Mouse (Mus musculus) heart, adult 2 months (tissue): ENCODE data around the gene Trim80. TPM values are rescaled to one million over a fixed set of nuclear protein-coding genes. Genes with fewer than 3 reads are reported as not detected.

Experiments used
- DNase-seq, 2 experiments: peaks; one replicate each; pipeline ENCODE4 v3.0.0; 2021
- H3K27ac ChIP-seq: fragments of 200-600 bp; 2 replicates; pipeline ENCODE4 v1.8.1; 2022
- H3K27me3 ChIP-seq: fragments of 200-500 bp; 2 replicates; pipeline ENCODE4 v1.6.1; 2012; ENCODE audit warnings: mild to moderate bottlenecking, low read length, inconsistent platforms, mixed read lengths; ENCODE audit not compliant: control insufficient read depth, insufficient read depth
- H3K36me3 ChIP-seq: fragments of 200-500 bp; 2 replicates; pipeline ENCODE4 v1.6.1; 2012; ENCODE audit warnings: low read length, inconsistent platforms; ENCODE audit not compliant: control insufficient read depth, insufficient read depth
- H3K4me1 ChIP-seq: fragments of 200-500 bp; 2 replicates; pipeline ENCODE4 v1.6.1; 2011; ENCODE audit warnings: low read length; ENCODE audit not compliant: control insufficient read depth, insufficient read depth
- H3K4me3 ChIP-seq: fragments of 200-600 bp; 2 replicates; pipeline ENCODE4 v1.8.1; 2022
- H3K79me2 ChIP-seq: fragments of 200-500 bp; replicated peaks from 2 replicates; pipeline ENCODE4 v1.6.1; 2012; ENCODE audit warnings: mild to moderate bottlenecking, inconsistent platforms, low read length, moderate library complexity, mixed read lengths; ENCODE audit not compliant: control insufficient read depth, insufficient read depth
- H3K9ac ChIP-seq: fragments of 200-500 bp; 2 replicates; pipeline ENCODE4 v1.6.1; 2012; ENCODE audit warnings: low read depth, mild to moderate bottlenecking, control low read depth, inconsistent platforms, low read length, mixed read lengths
- CTCF ChIP-seq: fragments of 200-600 bp; IDR thresholded peaks from 2 replicates; pipeline ENCODE4 v1.8.1; 2022; ENCODE audit warnings: antibody characterized with exemption, mild to moderate bottlenecking, moderate library complexity
- EP300 ChIP-seq: fragments of 200-500 bp; IDR thresholded peaks from 2 replicates; pipeline ENCODE4 v1.6.1; 2011; ENCODE audit warnings: low read depth, low read length, control low read depth; ENCODE audit not compliant: insufficient read depth
- POLR2A ChIP-seq: fragments of 200-500 bp; IDR thresholded peaks from 2 replicates; pipeline ENCODE4 v1.6.1; 2011; ENCODE audit warnings: mild to moderate bottlenecking, low read depth, low read length, control low read depth; ENCODE audit not compliant: insufficient read depth
- WGBS: fragments of 180-500 bp; shearing (Covaris S2); methylation state at CpG from one replicate; pipeline ENCODE4 v1.1.7; 2018; 5-methylcytosine and 5-hydroxymethylcytosine counted together
- intact Hi-C: fragments of 180-260 bp; cut with DNase I; formaldehyde crosslinking; loops from one replicate; pipeline ENCODE4 v1.15.1; 2025
- polyA plus RNA-seq: library from polyadenylated mRNA; depleted of rRNA; stranded (reverse); fragments of >200 nt; gene quantifications from 2 replicates; pipeline ENCODE4 v1.2.3, GENCODE M21; 2012
- total RNA-seq, 2 experiments: library from RNA; stranded (reverse); gene quantifications; 2 replicates each; pipeline ENCODE4 v1.2.3; 2021

Trim80 gene
- total and polyA plus RNA-seq, 3 experiments, result 0.13 to 0.33 TPM; not detected in 1

- H3K4me3 ChIP-seq, result no peak overlapping the region
- H3K4me1 ChIP-seq, result peaks cover 5% of the 10 kb centered on the region
- H3K9ac ChIP-seq, result no peak overlapping the region
- no peaks in the 10 kb centered on the region for H3K79me2 ChIP-seq
- no peaks in the 10 kb centered on the region for H3K27me3 ChIP-seq
- DNase-seq, result no peak
- TF ChIP-seq EP300 (no peak), CTCF (no peak), POLR2A (no peak)
- intact Hi-C loops, result no loop called here
- 43% methylated on average over 11 of the region's 11 CpGs for WGBS
- H3K27ac ChIP-seq, result no peak overlapping the region
- no peaks in the 10 kb centered on the region; the same call in 1 of the 2 replicates for H3K36me3 ChIP-seq
Observed at GRCm38 (mm10) chr11:115400630-115401391, 39.5 kb upstream of the Trim80 start.

GRCm38 (mm10) chr11:115403338-115404124, 36.8 kb upstream of the Trim80 start, which contains the start of gene Mrpl58:
Gene Mrpl58, plus strand, starts transcription at chr11:115403752.
- Histone ChIP-seq H3K9ac (peak within 1 kb of the TSS; percentile 92), H3K4me1 (peaks cover 5% of the 10 kb centered on the region), H3K27me3 (no peaks in the 10 kb centered on the region), H3K4me3 (peak within 1 kb of the TSS; percentile 91), H3K79me2 (no peaks in the 10 kb centered on the region), H3K36me3 (no peaks in the 10 kb centered on the region; the same call in 1 of the 2 replicates), H3K27ac (peak within 1 kb of the TSS; percentile 92)
- intact Hi-C loops, result loop anchor here (1.0 to 2.0 kb wide), 3 partner anchors 9 to 45 kb away; no protein-coding TSS in a partner anchor
- TF ChIP-seq POLR2A, result peak; percentile 77
- peak; percentile 32; the same call in 1 of the 2 replicates for TF ChIP-seq EP300
- TF ChIP-seq CTCF, result peak; percentile 19; the same call in 1 of the 2 replicates
- 3% methylated on average over 50 of the region's 50 CpGs for WGBS
- DNase-seq, result peak; percentile 92

DNA sequence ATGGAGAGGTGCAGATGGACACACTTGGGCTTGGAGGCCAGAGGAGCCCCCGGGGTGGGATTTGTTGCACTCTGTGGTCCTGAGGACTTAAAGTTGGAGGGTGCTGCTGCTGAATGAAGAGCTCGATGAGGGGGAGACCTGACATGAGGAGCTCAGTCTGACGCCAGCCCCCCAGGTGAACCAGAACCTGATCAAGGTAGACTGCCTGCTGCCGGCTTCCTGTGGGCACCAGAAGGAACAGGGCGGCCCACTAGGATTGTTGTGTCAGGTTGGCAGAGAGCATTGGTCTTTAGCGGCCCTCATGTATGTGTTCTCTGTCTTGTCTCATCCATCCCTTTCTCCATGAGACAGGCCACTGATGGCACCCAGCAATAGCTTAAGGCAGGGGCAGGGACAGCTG, 34.6 kb upstream of the Trim80 start:
- Histone ChIP-seq H3K4me1 (peaks cover 5% of the 10 kb centered on the region), H3K27me3 (no peaks in the 10 kb centered on the region), H3K9ac (no peak overlapping the region), H3K79me2 (no peaks in the 10 kb centered on the region), H3K36me3 (no peaks in the 10 kb centered on the region; the same call in 1 of the 2 replicates), H3K27ac (no peak overlapping the region), H3K4me3 (no peak overlapping the region)
- WGBS, result 96% methylated on average over 6 of the region's 6 CpGs
- intact Hi-C loops, result no loop called here
- no peak for DNase-seq
- TF ChIP-seq EP300 (no peak), POLR2A (no peak), CTCF (no peak)

DNA sequence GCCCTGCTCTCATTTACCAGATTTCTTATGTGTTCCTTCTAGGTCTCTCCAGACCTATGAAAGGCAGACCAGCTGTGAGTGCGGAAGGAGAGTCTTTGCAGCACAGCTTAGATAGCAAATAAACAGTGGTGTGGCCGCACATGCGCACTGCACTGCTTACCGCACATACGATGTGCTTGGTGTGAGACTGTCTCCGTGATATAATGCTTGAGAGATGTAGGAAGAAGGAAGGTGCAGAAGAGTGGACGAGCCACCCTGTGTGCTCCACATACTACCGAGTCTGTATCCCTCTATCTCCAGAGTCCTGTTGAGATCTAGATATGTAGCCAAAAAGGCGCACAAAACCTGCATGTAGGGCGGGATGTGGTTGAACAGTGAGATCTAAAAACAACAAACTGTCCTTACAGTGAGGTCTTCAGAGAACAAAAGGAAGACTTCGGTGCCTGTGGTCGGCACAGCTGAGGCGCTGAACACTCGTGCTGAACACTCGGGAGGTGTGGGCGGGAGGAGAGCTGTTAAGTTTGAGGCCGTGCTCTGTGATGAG, 33.4 kb upstream of the Trim80 start:
- no peaks in the 10 kb centered on the region for H3K27me3 ChIP-seq
- peaks cover 8% of the 10 kb centered on the region for H3K4me1 ChIP-seq
- TF ChIP-seq CTCF, result no peak
- TF ChIP-seq EP300, result no peak
- no peak for TF ChIP-seq POLR2A
- intact Hi-C loops, result no loop called here
- H3K36me3 ChIP-seq, result no peaks in the 10 kb centered on the region; the same call in 1 of the 2 replicates
- H3K79me2 ChIP-seq, result no peaks in the 10 kb centered on the region
- no peak overlapping the region for H3K9ac ChIP-seq
- H3K4me3 ChIP-seq, result no peak overlapping the region
- no peak for DNase-seq
- 86% methylated on average over 17 of the region's 17 CpGs for WGBS
- no peak overlapping the region for H3K27ac ChIP-seq

- Histone ChIP-seq H3K36me3 (no peaks in the 10 kb centered on the region; the same call in 1 of the 2 replicates), H3K27me3 (no peaks in the 10 kb centered on the region), H3K9ac (no peak overlapping the region), H3K27ac (no peak overlapping the region), H3K79me2 (no peaks in the 10 kb centered on the region), H3K4me3 (no peak overlapping the region), H3K4me1 (peaks cover 6% of the 10 kb centered on the region)
- TF ChIP-seq POLR2A (no peak), EP300 (no peak), CTCF (no peak)
- no peak for DNase-seq
- intact Hi-C loops, result no loop called here
- 55% methylated on average over 6 of the region's 6 CpGs for WGBS
Observed at GRCm38 (mm10) chr11:115408266-115408920, 32.0 kb upstream of the Trim80 start.
